In genomic region chr8:39315521-39316233, GRCm38 (mm10) we compare ENCODE assay signal across 17 mouse cellular contexts.
DNase-seq lines count a peak whose midpoint lies in the region; ATAC-seq lines count a peak whose summit lies in the region.
"Had no signal": no experiment of that assay in that cellular context is flagged by ENCODE, and none has a peak within 500 bp of the region (broad histone marks: within the 10 kb centered on the region; RNA-seq: fewer than 3 reads in every experiment).

No protein-coding gene starts in this region.

- H3K4me1 ChIP-seq in limb, embryonic 12.5 days (replicated peaks): peaks cover 10% of the 10 kb centered on the region
- H3K4me1 ChIP-seq in limb, embryonic 10.5 days: peaks cover 9% of the 10 kb centered on the region
- H3K4me1 ChIP-seq: embryonic facial prominence, embryonic 12.5 days; heart, embryonic 12.5 days; hindbrain, embryonic 15.5 days; liver, embryonic 13.5 days; midbrain, embryonic 15.5 days had no signal

- no peaks in the 10 kb centered on the region for H3K9me3 ChIP-seq in limb, embryonic 12.5 days
- H3K9me3 ChIP-seq in limb, embryonic 10.5 days (replicated peaks): no peaks in the 10 kb centered on the region
- H3K9me3 ChIP-seq: embryonic facial prominence, embryonic 12.5 days; heart, embryonic 12.5 days; hindbrain, embryonic 15.5 days; liver, embryonic 13.5 days; midbrain, embryonic 15.5 days had no signal

- WGBS in limb, embryonic 12.5 days: 41% methylated on average over 10 of the region's 10 CpGs
- WGBS in limb, embryonic 10.5 days: 75% methylated on average over 10 of the region's 10 CpGs

- ATAC-seq in limb, embryonic 12.5 days (ENCODE audit: insufficient number of reproducible peaks, insufficient read depth, low FRiP score, low TSS enrichment, low read depth): peak; percentile 52; the same call in 1 of the 2 replicates
- no peak for ATAC-seq in CD4-positive, CD25-positive, alpha-beta regulatory T cell, adult 4 months
- ATAC-seq: intestine, embryonic 16.5 days; midbrain, embryonic 15.5 days had no signal

- H3K4me3 ChIP-seq in limb, embryonic 12.5 days (replicated peaks): no peak overlapping the region
- no peak overlapping the region for H3K4me3 ChIP-seq in limb, embryonic 10.5 days
- H3K4me3 ChIP-seq: embryonic facial prominence, embryonic 12.5 days; heart, embryonic 12.5 days; hindbrain, embryonic 15.5 days; layer of hippocampus, adult 2 months; liver, embryonic 13.5 days; midbrain, embryonic 15.5 days had no signal

- H3K27me3 ChIP-seq in limb, embryonic 12.5 days: no peaks in the 10 kb centered on the region
- no peaks in the 10 kb centered on the region for H3K27me3 ChIP-seq in limb, embryonic 10.5 days (ENCODE audit: low read depth, poor library complexity, severe bottlenecking)
- H3K27me3 ChIP-seq: embryonic facial prominence, embryonic 12.5 days; heart, embryonic 12.5 days; hindbrain, embryonic 15.5 days; liver, embryonic 13.5 days; midbrain, embryonic 15.5 days had no signal

- H3K4me2 ChIP-seq in limb, embryonic 12.5 days: peak overlapping the region; percentile 1; the same call in 1 of the 2 replicates
- H3K4me2 ChIP-seq: embryonic facial prominence, embryonic 12.5 days; heart, embryonic 12.5 days; hindbrain, embryonic 15.5 days; liver, embryonic 13.5 days; midbrain, embryonic 15.5 days had no signal

- DNase-seq in limb, embryonic 10.5 days (ENCODE audit: low spot score): no peak
- DNase-seq in cerebellum, adult 11-12 months: peak; percentile 10
- DNase-seq in cerebellum, adult 9-10 months: peak; percentile 18
- peak; percentile 20 to 33 for DNase-seq in left cerebral cortex, adult 9 months (ENCODE audit: low spot score in 2 of 2)
- DNase-seq in retina, postnatal 1 day: no peak
- DNase-seq: gastrocnemius, postnatal 25 days; kidney, postnatal 10 days; liver, embryonic 13.5 days; thymus, postnatal 4 days had no signal

- H3K9ac ChIP-seq in limb, embryonic 12.5 days (replicated peaks): no peak overlapping the region
- H3K9ac ChIP-seq: embryonic facial prominence, embryonic 12.5 days; heart, embryonic 12.5 days; hindbrain, embryonic 15.5 days; liver, embryonic 13.5 days; midbrain, embryonic 15.5 days had no signal

- H3K36me3 ChIP-seq in limb, embryonic 12.5 days: no peaks in the 10 kb centered on the region
- no peaks in the 10 kb centered on the region for H3K36me3 ChIP-seq in limb, embryonic 10.5 days
- H3K36me3 ChIP-seq: embryonic facial prominence, embryonic 12.5 days; heart, embryonic 12.5 days; hindbrain, embryonic 15.5 days; liver, embryonic 13.5 days; midbrain, embryonic 15.5 days had no signal

- no peak overlapping the region for H3K27ac ChIP-seq in limb, embryonic 12.5 days
- no peak overlapping the region for H3K27ac ChIP-seq in limb, embryonic 10.5 days
- H3K27ac ChIP-seq: embryonic facial prominence, embryonic 12.5 days; hindbrain, embryonic 15.5 days; layer of hippocampus, adult 2 months; liver, embryonic 13.5 days; midbrain, embryonic 15.5 days had no signal

Comparison
In these comparisons a context has a peak if more than half of its experiments do, and no peak if none do; other contexts are left out.
1. DNase-seq: peak in cerebellum, adult 11-12 months (single experiment), cerebellum, adult 9-10 months (single experiment) and left cerebral cortex, adult 9 months (2 of 2); none in limb, embryonic 10.5 days (single experiment) and retina, postnatal 1 day (single experiment).